Mouse (Mus musculus): ENCODE data around the gene Tigd2. TPM values are rescaled to one million over a fixed set of nuclear protein-coding genes. Genes with fewer than 3 reads are reported as not detected.
A peak's percentile ranks its signal among the peaks of the same experiment; 100 is the strongest.

Tigd2 gene
- polyA plus RNA-seq, 1 experiment, result 7.6 TPM

GRCm38 (mm10) chr6:59207561-59207960 lies 1.1 kb upstream of the Tigd2 start:
- DNase-seq, result no peak
- no peak for TF ChIP-seq POLR2A (IDR thresholded peaks at IDR 0.05; ENCODE audit: borderline replicate concordance, insufficient read depth, low read length)
- no peak for TF ChIP-seq CTCF (IDR thresholded peaks at IDR 0.05; ENCODE audit: borderline replicate concordance, insufficient read depth, low read depth, low read length)
- H3K4me1 ChIP-seq (ENCODE audit: control insufficient read depth, insufficient read depth, low read length), result no peaks in the 10 kb centered on the region; the same call in 1 of the 2 replicates
- no peak overlapping the region for H3K4me3 ChIP-seq (replicated peaks; ENCODE audit: insufficient read depth, low read depth, low read length)
- H3K27me3 ChIP-seq (ENCODE audit: control insufficient read depth, insufficient read depth, low read length), result no peaks in the 10 kb centered on the region
- WGBS, result 100% methylated on average over 1 of the region's 1 CpGs
- H3K27ac ChIP-seq (ENCODE audit: insufficient read depth, low read length), result no peak overlapping the region

- 7% methylated on average over 5 of the region's 5 CpGs for WGBS
- Histone ChIP-seq H3K27ac (ENCODE audit: insufficient read depth, low read length) (peak overlapping the region; percentile 36), H3K27me3 (ENCODE audit: control insufficient read depth, insufficient read depth, low read length) (no peaks in the 10 kb centered on the region), H3K4me3 (replicated peaks; ENCODE audit: insufficient read depth, low read depth, low read length) (peak overlapping the region; percentile 68), H3K4me1 (ENCODE audit: control insufficient read depth, insufficient read depth, low read length) (no peaks in the 10 kb centered on the region; the same call in 1 of the 2 replicates)
- DNase-seq, result peak in 1 of 2 experiments; percentile 55
- TF ChIP-seq POLR2A (IDR thresholded peaks at IDR 0.05; ENCODE audit: borderline replicate concordance, insufficient read depth, low read length) (no peak), CTCF (IDR thresholded peaks at IDR 0.05; ENCODE audit: borderline replicate concordance, insufficient read depth, low read depth, low read length) (0 out of 2 replicates have a peak, but pooled peaks have one; percentile 3)
Measured at GRCm38 (mm10) chr6:59209299-59209707, 633 bp downstream of the Tigd2 start.

- DNase-seq, result no peak
- H3K27ac ChIP-seq (ENCODE audit: insufficient read depth, low read length), result no peak overlapping the region
- peaks cover 5% of the 10 kb centered on the region; the same call in 1 of the 2 replicates for H3K4me1 ChIP-seq (ENCODE audit: control insufficient read depth, insufficient read depth, low read length)
- no peaks in the 10 kb centered on the region for H3K27me3 ChIP-seq (ENCODE audit: control insufficient read depth, insufficient read depth, low read length)
- TF ChIP-seq POLR2A (IDR thresholded peaks at IDR 0.05; ENCODE audit: borderline replicate concordance, insufficient read depth, low read length) (no peak), CTCF (IDR thresholded peaks at IDR 0.05; ENCODE audit: borderline replicate concordance, insufficient read depth, low read depth, low read length) (no peak)
- H3K4me3 ChIP-seq (replicated peaks; ENCODE audit: insufficient read depth, low read depth, low read length), result no peak overlapping the region
Measured at GRCm38 (mm10) chr6:59233191-59233590, 24.5 kb downstream of the Tigd2 start.

- Histone ChIP-seq H3K4me1 (ENCODE audit: control insufficient read depth, insufficient read depth, low read length) (peaks cover 5% of the 10 kb centered on the region; the same call in 1 of the 2 replicates), H3K27ac (ENCODE audit: insufficient read depth, low read length) (no peak overlapping the region; the same call in 1 of the 2 replicates), H3K27me3 (ENCODE audit: control insufficient read depth, insufficient read depth, low read length) (no peaks in the 10 kb centered on the region), H3K4me3 (replicated peaks; ENCODE audit: insufficient read depth, low read depth, low read length) (no peak overlapping the region)
- DNase-seq, result peak in 1 of 2 experiments; percentile 83
- TF ChIP-seq POLR2A (IDR thresholded peaks at IDR 0.05; ENCODE audit: borderline replicate concordance, insufficient read depth, low read length), result no peak
- TF ChIP-seq CTCF (IDR thresholded peaks at IDR 0.05; ENCODE audit: borderline replicate concordance, insufficient read depth, low read depth, low read length), result no peak
Measured at GRCm38 (mm10) chr6:59233651-59234050, 25.0 kb downstream of the Tigd2 start.

GRCm38 (mm10) chr6:59249675-59250074 lies 41.0 kb downstream of the Tigd2 start:
- H3K4me3 ChIP-seq (replicated peaks; ENCODE audit: insufficient read depth, low read depth, low read length), result no peak overlapping the region
- peak; percentile 58 to 61 for DNase-seq
- TF ChIP-seq CTCF (IDR thresholded peaks at IDR 0.05; ENCODE audit: borderline replicate concordance, insufficient read depth, low read depth, low read length) (peak; percentile 50), POLR2A (IDR thresholded peaks at IDR 0.05; ENCODE audit: borderline replicate concordance, insufficient read depth, low read length) (no peak)
- H3K27me3 ChIP-seq (ENCODE audit: control insufficient read depth, insufficient read depth, low read length), result no peaks in the 10 kb centered on the region
- no peaks in the 10 kb centered on the region for H3K4me1 ChIP-seq (ENCODE audit: control insufficient read depth, insufficient read depth, low read length)
- WGBS, result 20% methylated on average over 2 of the region's 2 CpGs
- no peak overlapping the region for H3K27ac ChIP-seq (ENCODE audit: insufficient read depth, low read length)

DNA sequence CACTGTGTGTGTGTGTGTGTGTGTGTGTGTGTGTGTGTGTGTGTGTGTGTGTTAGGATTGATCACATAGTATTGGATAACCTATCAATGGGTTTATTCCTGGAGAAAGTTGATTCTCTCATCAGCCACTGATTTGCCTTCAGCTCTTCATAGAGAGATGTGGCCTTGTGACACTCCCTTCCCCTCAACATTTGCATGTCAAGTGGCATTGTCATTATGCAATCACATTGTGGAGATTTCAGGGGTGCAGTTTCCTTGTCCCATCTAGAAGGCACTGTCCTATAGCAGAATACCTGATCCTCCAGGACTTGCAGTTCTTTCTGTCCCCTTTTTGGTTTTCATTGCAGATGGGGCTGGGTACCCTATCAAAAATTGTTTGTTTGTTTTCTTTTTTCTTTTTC lies 41.9 kb downstream of the Tigd2 start:
- TF ChIP-seq CTCF (IDR thresholded peaks at IDR 0.05; ENCODE audit: borderline replicate concordance, insufficient read depth, low read depth, low read length), result no peak
- no peak for TF ChIP-seq POLR2A (IDR thresholded peaks at IDR 0.05; ENCODE audit: borderline replicate concordance, insufficient read depth, low read length)
- H3K27ac ChIP-seq (ENCODE audit: insufficient read depth, low read length), result no peak overlapping the region
- no peak for DNase-seq
- H3K4me3 ChIP-seq (replicated peaks; ENCODE audit: insufficient read depth, low read depth, low read length), result no peak overlapping the region
- no peaks in the 10 kb centered on the region for H3K27me3 ChIP-seq (ENCODE audit: control insufficient read depth, insufficient read depth, low read length)
- H3K4me1 ChIP-seq (ENCODE audit: control insufficient read depth, insufficient read depth, low read length), result no peaks in the 10 kb centered on the region

DNA sequence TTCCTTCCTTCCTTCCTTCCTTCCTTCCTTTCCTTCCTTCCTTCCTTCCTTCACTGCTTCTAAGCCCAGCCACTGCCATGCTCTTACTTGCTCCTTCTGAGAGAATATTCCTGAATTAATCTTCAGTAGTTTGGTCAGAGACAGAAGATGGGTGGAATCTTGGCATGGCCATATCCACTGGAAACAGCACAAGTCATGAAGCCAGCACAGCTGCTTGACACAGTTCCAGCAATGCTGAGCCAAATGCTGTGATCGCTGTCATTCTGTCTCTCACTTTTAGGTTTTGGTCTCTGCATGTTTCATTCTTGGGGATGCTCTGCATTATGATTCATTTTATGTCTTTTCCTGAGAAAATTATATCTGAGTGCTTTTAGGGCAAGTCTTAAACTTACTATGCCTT lies 47.2 kb downstream of the Tigd2 start:
- DNase-seq, result no peak
- Histone ChIP-seq H3K4me3 (replicated peaks; ENCODE audit: insufficient read depth, low read depth, low read length) (no peak overlapping the region), H3K4me1 (ENCODE audit: control insufficient read depth, insufficient read depth, low read length) (no peaks in the 10 kb centered on the region), H3K27me3 (ENCODE audit: control insufficient read depth, insufficient read depth, low read length) (no peaks in the 10 kb centered on the region), H3K27ac (ENCODE audit: insufficient read depth, low read length) (no peak overlapping the region)
- no peak for TF ChIP-seq POLR2A (IDR thresholded peaks at IDR 0.05; ENCODE audit: borderline replicate concordance, insufficient read depth, low read length)
- no peak for TF ChIP-seq CTCF (IDR thresholded peaks at IDR 0.05; ENCODE audit: borderline replicate concordance, insufficient read depth, low read depth, low read length)
- 42% methylated on average over 1 of the region's 1 CpGs for WGBS

Other genes with a start within 250 kb of the Tigd2 start
- 23.4 and 23.5 TPM in 2 replicates for gene Fam13a, start 184.3 kb upstream of the Tigd2 start, polyA plus RNA-seq (2012; rRNA removed)
- 1.8 and 2.5 TPM in 2 replicates for gene Gprin3, start 217.4 kb downstream of the Tigd2 start, polyA plus RNA-seq (2012; rRNA removed)

Measured in cerebellum, adult 2 months (tissue).